ENCODE assay signal across 8 mouse cellular contexts in genomic region chr2:24049344-24049990, GRCm38 (mm10). TPM values are rescaled to one million over a fixed set of nuclear protein-coding genes. Genes with fewer than 3 reads are reported as not detected.
DNase-seq lines count a peak whose midpoint lies in the region; ATAC-seq and TF ChIP-seq lines count a peak whose summit lies in the region.

Gene Hnmt (minus strand): TSS chr2:24049394.

- TF ChIP-seq POLR2A in spleen, adult 2 months (IDR thresholded peaks at IDR 0.05; ENCODE audit: low read depth, low read length) = no peak

- DNase-seq in spleen, adult 2 months (ENCODE audit: low read depth in 1 of 2, low spot score in 2 of 2) = no peak
- DNase-seq in spleen, postnatal 4 days (ENCODE audit: low spot score in 2 of 2) = no peak
- DNase-seq in lung, postnatal 25 days (ENCODE audit: low spot score) = peak; percentile 1
- DNase-seq in telencephalon, adult 2 months (ENCODE audit: low read depth, low spot score) = peak; percentile 15
- no peak for DNase-seq in ovary, postnatal 36 days (ENCODE audit: low spot score)

- no peaks in the 10 kb centered on the region for H3K9me3 ChIP-seq in kidney, embryonic 16.5 days (ENCODE audit: low read length)

- 38% methylated on average over 7 of the region's 7 CpGs for WGBS in spleen, adult 2 months
- WGBS in kidney, embryonic 16.5 days = 49% methylated on average over 7 of the region's 7 CpGs

- peak within 1 kb of the TSS; percentile 52; the same call in 1 of the 2 replicates for H3K9ac ChIP-seq in kidney, embryonic 16.5 days (replicated peaks; ENCODE audit: low read length)

- H3K27me3 ChIP-seq in spleen, adult 2 months (ENCODE audit: control insufficient read depth, insufficient read depth, low read length) = no peaks in the 10 kb centered on the region
- no peaks in the 10 kb centered on the region for H3K27me3 ChIP-seq in kidney, embryonic 16.5 days (ENCODE audit: insufficient read depth, low read length)

- no peak; the same call in 1 of the 2 replicates for ATAC-seq in granulocyte monocyte progenitor cell, adult 5-6 weeks (replicated peaks; ENCODE audit: poor library complexity, severe bottlenecking)
- no peak for ATAC-seq in kidney, embryonic 16.5 days (ENCODE audit: low FRiP score, low TSS enrichment)
- ATAC-seq in cerebellum, adult (ENCODE audit: insufficient number of reproducible peaks, low FRiP score, low TSS enrichment) = no peak

- H3K4me3 ChIP-seq in spleen, adult 2 months (ENCODE audit: extremely low read depth, insufficient read depth, insufficient read length) = peak within 1 kb of the TSS; percentile 4
- peak within 1 kb of the TSS; percentile 35 for H3K4me3 ChIP-seq in kidney, embryonic 16.5 days (ENCODE audit: low read length)

- H3K36me3 ChIP-seq in spleen, adult 2 months (ENCODE audit: control insufficient read depth, insufficient read depth, low read length) = no peaks in the 10 kb centered on the region
- H3K36me3 ChIP-seq in kidney, embryonic 16.5 days (ENCODE audit: insufficient read depth, low read length) = no peaks in the 10 kb centered on the region

- no peak within 1 kb of the TSS for H3K27ac ChIP-seq in spleen, adult 2 months (ENCODE audit: insufficient read depth, low read length)
- H3K27ac ChIP-seq in kidney, embryonic 16.5 days (ENCODE audit: low read length) = peak within 1 kb of the TSS; percentile 23; the same call in 1 of the 2 replicates

- peak within 1 kb of the TSS; percentile 57 for H3K4me2 ChIP-seq in kidney, embryonic 16.5 days (replicated peaks; ENCODE audit: low read depth, low read length)

- no peak for TF ChIP-seq CTCF in spleen, adult 2 months (IDR thresholded peaks at IDR 0.05; ENCODE audit: extremely low read depth, insufficient read depth, insufficient read length, insufficient replicate concordance)

- no peaks in the 10 kb centered on the region for H3K4me1 ChIP-seq in spleen, adult 2 months (ENCODE audit: control insufficient read depth, insufficient read depth, insufficient read length)
- H3K4me1 ChIP-seq in kidney, embryonic 16.5 days (ENCODE audit: insufficient read depth, low read length) = no peaks in the 10 kb centered on the region

RNA-seq across cellular contexts. Expression of gene Hnmt, which starts in this region (rescaled TPM):
- 0.12 and 0.19 TPM in 2 replicates for polyA plus RNA-seq in spleen, adult 2 months (2012; rRNA removed)
- total RNA-seq in granulocyte monocyte progenitor cell, adult 5-6 weeks (2014; fragmentation: Nextera tagmentation) = 15.4 and 20.4 TPM in 2 replicates
- total RNA-seq in granulocyte monocyte progenitor cell, adult 5-6 weeks (2017) = 57.9 and 76.9 TPM in 2 replicates
- polyA plus RNA-seq in kidney, embryonic 16.5 days (2015; fragmentation: Nextera tagmentation; extraction: Ambion mirVana) = 1.4 and 1.6 TPM in 2 replicates

Comparison
In these comparisons a context has a peak if more than half of its experiments do, and no peak if none do; other contexts are left out.
1. DNase-seq: peak in lung, postnatal 25 days (single experiment) and telencephalon, adult 2 months (single experiment); none in spleen, adult 2 months (0 of 2), spleen, postnatal 4 days (0 of 2) and ovary, postnatal 36 days (single experiment).